Mouse (Mus musculus) liver, embryonic 11.5 days (tissue): ENCODE results near the gene Dclre1a. TPM values are rescaled to one million over a fixed set of nuclear protein-coding genes. Genes with fewer than 3 reads are reported as not detected.

Experiments
- ATAC-seq: fragments of 200-750 bp; cut with Nextera tagmentation; replicated peaks from 2 replicates; pipeline ENCODE4 v1.8.0; 2017; ENCODE audit warnings: moderate number of reproducible peaks, mild to moderate bottlenecking, moderate TSS enrichment, moderate library complexity; ENCODE audit not compliant: low FRiP score
- DNase-seq: peaks from one replicate; pipeline ENCODE4 v3.0.0-alpha.2; 2017; ENCODE audit warnings: low spot score
- H3K27ac ChIP-seq: fragments of 300-500 bp; sonication (generic); 2 replicates; pipeline ENCODE4 v1.5.1; 2014; ENCODE audit warnings: mild to moderate bottlenecking, low read depth, low read length, control low read depth
- H3K27me3 ChIP-seq: fragments of 300-500 bp; sonication (generic); replicated peaks from 2 replicates; pipeline ENCODE4 v1.6.1; 2014; ENCODE audit warnings: low read length, mixed read lengths; ENCODE audit not compliant: control insufficient read depth, insufficient read depth
- H3K36me3 ChIP-seq: fragments of 300-500 bp; sonication (generic); 2 replicates; pipeline ENCODE4 v1.6.1; 2014; ENCODE audit warnings: mild to moderate bottlenecking, low read length, moderate library complexity, mixed read lengths; ENCODE audit not compliant: control insufficient read depth, insufficient read depth
- H3K4me1 ChIP-seq: fragments of 300-500 bp; sonication (generic); replicated peaks from 2 replicates; pipeline ENCODE4 v1.6.1; 2014; ENCODE audit warnings: low read length, mixed read lengths; ENCODE audit not compliant: control insufficient read depth, insufficient read depth
- H3K4me2 ChIP-seq: fragments of 300-500 bp; sonication (generic); 2 replicates; pipeline ENCODE4 v1.6.1; 2014; ENCODE audit warnings: mild to moderate bottlenecking, control low read depth, moderate library complexity
- H3K4me3 ChIP-seq: fragments of 300-500 bp; sonication (generic); 2 replicates; pipeline ENCODE4 v1.5.1; 2014; ENCODE audit warnings: low read depth, low read length, control low read depth
- H3K9ac ChIP-seq: fragments of 300-500 bp; sonication (generic); 2 replicates; pipeline ENCODE4 v1.6.1; 2014; ENCODE audit warnings: low read depth, low read length, control low read depth
- H3K9me3 ChIP-seq: fragments of 300-500 bp; sonication (generic); 2 replicates; pipeline ENCODE4 v1.6.1; 2016; ENCODE audit warnings: low read length, inconsistent platforms, mixed read lengths; ENCODE audit not compliant: control insufficient read depth
- WGBS: fragments of 180-500 bp; shearing (Covaris S2); extraction: QIAGEN DNeasy Blood & Tissue Kit; methylation state at CpG from one replicate; pipeline ENCODE4 v1.1.7; 2014; 5-methylcytosine and 5-hydroxymethylcytosine counted together
- polyA plus RNA-seq: library from polyadenylated mRNA; unstranded; fragments of >200 nt; fragmentation: Nextera tagmentation; extraction: Ambion mirVana; gene quantifications from 2 replicates; pipeline ENCODE4 v1.2.1, GENCODE M21; 2014

The Dclre1a gene
- polyA plus RNA-seq, 1 experiment from 2014 or later, result 25.7 TPM

GRCm38 (mm10) chr19:56581981-56582380, 34.0 kb upstream of the Dclre1a start:
- H3K4me2 ChIP-seq, result no peak overlapping the region
- H3K27ac ChIP-seq, result no peak overlapping the region
- H3K9me3 ChIP-seq, result no peaks in the 10 kb centered on the region
- no peak overlapping the region for H3K4me3 ChIP-seq
- no peaks in the 10 kb centered on the region; the same call in 1 of the 2 replicates for H3K4me1 ChIP-seq
- H3K36me3 ChIP-seq, result peaks cover 5% of the 10 kb centered on the region; the same call in 1 of the 2 replicates
- no peak overlapping the region for H3K9ac ChIP-seq
- DNase-seq (no peak), ATAC-seq (no peak)
- H3K27me3 ChIP-seq, result no peaks in the 10 kb centered on the region
- WGBS, result 85% methylated on average over 5 of the region's 5 CpGs

- ATAC-seq, result peak; percentile 75
- no peak overlapping the region for H3K4me3 ChIP-seq
- no peaks in the 10 kb centered on the region for H3K27me3 ChIP-seq
- 60% methylated on average over 1 of the region's 1 CpGs for WGBS
- no peak overlapping the region for H3K27ac ChIP-seq
- H3K9me3 ChIP-seq, result no peaks in the 10 kb centered on the region
- H3K4me2 ChIP-seq, result no peak overlapping the region
- DNase-seq, result no peak
- peaks cover 3% of the 10 kb centered on the region; the same call in 1 of the 2 replicates for H3K36me3 ChIP-seq
- H3K9ac ChIP-seq, result no peak overlapping the region
- H3K4me1 ChIP-seq, result no peaks in the 10 kb centered on the region
Measured at GRCm38 (mm10) chr19:56577801-56578200, 29.8 kb upstream of the Dclre1a start.

GRCm38 (mm10) chr19:56573184-56573583, 25.2 kb upstream of the Dclre1a start:
- DNase-seq (no peak), ATAC-seq (no peak)
- no peaks in the 10 kb centered on the region for H3K27me3 ChIP-seq
- H3K4me3 ChIP-seq, result no peak overlapping the region
- H3K4me1 ChIP-seq, result 0 out of 2 replicates have a peak, but pooled peaks cover 2% of the 10 kb centered on the region
- no peak overlapping the region for H3K27ac ChIP-seq
- WGBS, result 93% methylated on average over 6 of the region's 6 CpGs
- peaks cover 9% of the 10 kb centered on the region; the same call in 1 of the 2 replicates for H3K36me3 ChIP-seq
- no peak overlapping the region for H3K9ac ChIP-seq
- H3K4me2 ChIP-seq, result no peak overlapping the region
- no peaks in the 10 kb centered on the region for H3K9me3 ChIP-seq

GRCm38 (mm10) chr19:56571913-56572312, 23.9 kb upstream of the Dclre1a start:
- no peak overlapping the region for H3K4me2 ChIP-seq
- no peak overlapping the region for H3K4me3 ChIP-seq
- WGBS, result 92% methylated on average over 5 of the region's 5 CpGs
- H3K4me1 ChIP-seq, result 0 out of 2 replicates have a peak, but pooled peaks cover 3% of the 10 kb centered on the region
- no peak for ATAC-seq
- no peaks in the 10 kb centered on the region for H3K9me3 ChIP-seq
- H3K9ac ChIP-seq, result no peak overlapping the region
- peaks cover 6% of the 10 kb centered on the region; the same call in 1 of the 2 replicates for H3K36me3 ChIP-seq
- no peak for DNase-seq
- H3K27me3 ChIP-seq, result no peaks in the 10 kb centered on the region
- no peak overlapping the region for H3K27ac ChIP-seq

GRCm38 (mm10) chr19:56571234-56571633, 23.2 kb upstream of the Dclre1a start:
- no peak for DNase-seq
- 68% methylated on average over 2 of the region's 2 CpGs for WGBS

GRCm38 (mm10) chr19:56570781-56571180, 22.8 kb upstream of the Dclre1a start:
- H3K9ac ChIP-seq, result no peak overlapping the region
- no peaks in the 10 kb centered on the region for H3K27me3 ChIP-seq
- H3K9me3 ChIP-seq, result no peaks in the 10 kb centered on the region
- peaks cover 6% of the 10 kb centered on the region; the same call in 1 of the 2 replicates for H3K36me3 ChIP-seq
- 80% methylated on average over 8 of the region's 8 CpGs for WGBS
- H3K4me3 ChIP-seq, result no peak overlapping the region
- no peak for DNase-seq
- H3K4me2 ChIP-seq, result no peak overlapping the region
- 0 out of 2 replicates have a peak, but pooled peaks cover 7% of the 10 kb centered on the region for H3K4me1 ChIP-seq
- H3K27ac ChIP-seq, result no peak overlapping the region
- ATAC-seq, result no peak

More at GRCm38 (mm10) chr19:56571234-56571633, 23.2 kb upstream of the Dclre1a start:
- Histone ChIP-seq H3K4me2 (no peak overlapping the region), H3K4me1 (0 out of 2 replicates have a peak, but pooled peaks cover 7% of the 10 kb centered on the region), H3K4me3 (no peak overlapping the region), H3K27me3 (no peaks in the 10 kb centered on the region), H3K9ac (no peak overlapping the region), H3K27ac (no peak overlapping the region), H3K36me3 (peaks cover 6% of the 10 kb centered on the region; the same call in 1 of the 2 replicates), H3K9me3 (no peaks in the 10 kb centered on the region)
- ATAC-seq, result no peak

- no peak for DNase-seq
- no peak for ATAC-seq
- WGBS, result 56% methylated on average over 6 of the region's 6 CpGs
Measured at GRCm38 (mm10) chr19:56566940-56567339, 18.9 kb upstream of the Dclre1a start.

GRCm38 (mm10) chr19:56566041-56566440, 18.0 kb upstream of the Dclre1a start:
- Histone ChIP-seq H3K4me3 (no peak overlapping the region), H3K9me3 (no peaks in the 10 kb centered on the region), H3K9ac (no peak overlapping the region), H3K4me1 (peaks cover 11% of the 10 kb centered on the region; the same call in 1 of the 2 replicates), H3K27me3 (no peaks in the 10 kb centered on the region), H3K27ac (no peak overlapping the region), H3K36me3 (peaks cover 2% of the 10 kb centered on the region; the same call in 1 of the 2 replicates), H3K4me2 (no peak overlapping the region)
- no peak for ATAC-seq
- no peak for DNase-seq
- WGBS, result 84% methylated on average over 4 of the region's 4 CpGs

More at GRCm38 (mm10) chr19:56566940-56567339, 18.9 kb upstream of the Dclre1a start:
- no peaks in the 10 kb centered on the region for H3K9me3 ChIP-seq
- H3K27me3 ChIP-seq, result no peaks in the 10 kb centered on the region
- no peak overlapping the region for H3K27ac ChIP-seq
- H3K9ac ChIP-seq, result no peak overlapping the region
- 0 out of 2 replicates have a peak, but pooled peaks cover 7% of the 10 kb centered on the region for H3K4me1 ChIP-seq
- peaks cover 2% of the 10 kb centered on the region; the same call in 1 of the 2 replicates for H3K36me3 ChIP-seq
- H3K4me2 ChIP-seq, result no peak overlapping the region
- H3K4me3 ChIP-seq, result no peak overlapping the region

- 72% methylated on average over 6 of the region's 6 CpGs for WGBS
- Histone ChIP-seq H3K4me1 (peaks cover 11% of the 10 kb centered on the region; the same call in 1 of the 2 replicates), H3K36me3 (peaks cover under 1% of the 10 kb centered on the region; the same call in 1 of the 2 replicates), H3K4me2 (no peak overlapping the region), H3K4me3 (no peak overlapping the region), H3K9ac (no peak overlapping the region), H3K27ac (no peak overlapping the region), H3K27me3 (no peaks in the 10 kb centered on the region), H3K9me3 (no peaks in the 10 kb centered on the region)
- no peak for DNase-seq
- no peak for ATAC-seq
Measured at GRCm38 (mm10) chr19:56565358-56565757, 17.3 kb upstream of the Dclre1a start.
